Mouse (Mus musculus): ENCODE data around the gene Tiam2. TPM values are rescaled to one million over a fixed set of nuclear protein-coding genes. Genes with fewer than 3 reads are reported as not detected.

Tiam2 gene
- total RNA-seq, 4 experiments from 2014 or later = 82.4 to 86.9 (median 83.6) TPM

DNA sequence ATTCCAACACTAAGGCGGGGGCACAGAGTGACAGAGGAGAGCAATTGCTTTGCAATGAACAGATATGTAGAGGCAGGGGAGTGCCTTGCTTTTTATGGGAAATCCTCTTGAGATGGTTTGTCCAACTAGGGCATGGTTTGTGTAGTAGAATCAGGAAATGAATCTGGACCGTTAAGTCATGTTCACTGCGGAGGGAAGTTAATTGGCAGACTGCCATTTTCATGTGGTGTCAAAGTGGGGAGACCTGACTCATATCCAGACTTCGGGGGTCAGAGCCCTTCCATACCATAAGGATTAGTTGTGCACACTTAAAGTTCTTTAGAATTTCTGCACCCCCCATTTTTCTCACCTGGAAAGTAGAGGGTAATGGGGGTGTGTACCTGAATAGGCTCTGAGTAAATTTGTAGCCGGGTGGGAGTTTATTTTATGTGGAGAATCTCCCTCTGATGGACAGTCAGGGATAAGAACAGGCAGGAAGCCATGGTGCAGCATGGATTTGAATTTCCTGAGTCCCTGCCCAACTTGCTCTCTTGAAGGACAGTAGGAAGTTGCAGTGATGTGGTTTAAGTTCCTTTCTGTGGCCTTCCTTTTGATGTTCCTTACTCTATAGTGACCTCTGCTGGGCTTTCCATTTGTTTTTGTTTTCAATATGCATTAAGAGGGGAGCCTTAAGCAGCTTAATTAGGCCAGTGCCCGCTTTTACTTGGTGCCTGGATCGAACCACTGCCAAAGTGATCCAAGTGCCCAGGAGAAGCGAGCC lies 120.0 kb downstream of the Tiam2 start:
- peak in 1 of 2 experiments; percentile 13 for DNase-seq (ENCODE audit: low spot score in 2 of 2)

DNA sequence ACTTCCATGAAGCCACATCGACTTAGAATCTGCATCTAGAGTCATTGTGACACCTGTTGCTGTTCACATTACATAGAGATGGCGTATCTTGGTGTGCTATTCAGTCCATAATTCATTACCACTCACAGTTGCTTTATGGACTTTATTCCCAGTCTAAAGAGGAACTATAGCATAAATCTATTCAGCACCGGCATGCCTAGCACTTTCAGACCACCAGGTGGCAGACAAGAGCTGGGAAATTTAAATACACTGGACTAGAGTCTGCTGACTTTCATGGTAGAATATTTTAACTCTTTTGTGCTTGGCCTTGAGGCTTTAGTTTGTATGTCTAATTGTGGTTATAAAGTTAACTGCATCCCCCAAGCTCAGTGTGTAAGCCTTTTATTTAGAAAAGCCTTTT lies 122.4 kb downstream of the Tiam2 start:
- peak in 1 of 2 experiments; percentile 50 for DNase-seq (ENCODE audit: low spot score in 2 of 2)

- peak in 1 of 2 experiments; percentile 58 for DNase-seq (ENCODE audit: low spot score in 2 of 2)
Measured at GRCm38 (mm10) chr17:3451077-3451476, 124.7 kb downstream of the Tiam2 start.

DNA sequence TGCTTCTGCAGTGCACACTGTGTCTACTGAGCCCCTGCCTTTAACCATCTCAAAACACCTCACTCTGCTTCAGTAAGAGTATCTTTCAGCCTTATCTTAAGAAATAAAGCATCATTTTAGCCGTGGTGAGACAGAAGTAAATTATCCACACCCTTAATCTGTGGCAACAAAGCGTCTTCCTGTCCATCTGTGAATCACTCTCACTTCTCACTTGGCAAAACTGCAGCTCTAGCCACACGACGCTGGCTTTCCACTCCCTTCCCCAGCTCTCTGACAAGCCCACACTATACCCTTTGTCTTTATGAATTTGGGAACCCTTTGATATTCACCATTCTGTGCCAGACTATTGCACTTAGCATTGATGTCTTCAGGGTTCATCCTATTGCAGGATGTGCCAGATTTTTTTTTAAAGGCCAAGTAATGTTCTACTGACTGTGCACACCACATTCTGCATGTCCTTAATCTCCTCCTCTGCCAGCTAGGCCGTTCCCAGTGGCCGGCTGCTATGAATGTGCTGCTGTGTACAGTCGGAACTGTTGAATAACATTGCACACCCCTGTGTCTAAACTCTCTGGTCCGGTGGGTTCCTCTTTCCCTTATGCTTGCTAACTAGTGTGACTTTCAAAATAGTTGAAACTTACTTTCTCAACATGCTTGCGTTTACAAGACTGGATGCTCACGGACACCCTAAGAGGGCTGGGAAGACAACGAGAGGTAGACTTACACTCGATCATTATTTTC lies 126.4 kb downstream of the Tiam2 start:
- DNase-seq (ENCODE audit: low spot score in 2 of 2) = no peak

DNA sequence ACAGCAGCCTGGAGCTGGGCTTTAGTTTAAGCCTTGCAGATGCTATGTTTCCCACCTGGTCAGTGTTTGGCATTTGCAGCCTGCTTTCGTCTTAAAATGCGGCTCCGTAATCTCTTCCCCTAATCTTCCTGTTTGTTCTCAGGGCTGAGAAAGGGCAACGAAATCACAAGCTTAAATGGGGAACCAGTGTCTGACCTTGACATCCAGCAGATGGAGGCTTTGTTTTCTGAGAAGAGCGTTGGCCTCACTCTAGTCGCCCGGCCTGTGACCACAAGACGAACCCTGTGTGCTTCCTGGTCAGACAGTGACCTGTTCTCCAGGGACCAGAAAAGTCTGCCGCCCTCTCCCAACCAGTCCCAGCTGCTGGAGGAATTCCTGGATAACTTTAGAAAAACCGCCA lies 127.6 kb downstream of the Tiam2 start:
- no peak for DNase-seq (ENCODE audit: low spot score in 2 of 2)

- DNase-seq (ENCODE audit: low spot score in 2 of 2) = no peak
Measured at GRCm38 (mm10) chr17:3454850-3455249, 128.5 kb downstream of the Tiam2 start.

- no peak for DNase-seq (ENCODE audit: low spot score in 2 of 2)
Measured at GRCm38 (mm10) chr17:3457914-3458681, 131.7 kb downstream of the Tiam2 start.

DNA sequence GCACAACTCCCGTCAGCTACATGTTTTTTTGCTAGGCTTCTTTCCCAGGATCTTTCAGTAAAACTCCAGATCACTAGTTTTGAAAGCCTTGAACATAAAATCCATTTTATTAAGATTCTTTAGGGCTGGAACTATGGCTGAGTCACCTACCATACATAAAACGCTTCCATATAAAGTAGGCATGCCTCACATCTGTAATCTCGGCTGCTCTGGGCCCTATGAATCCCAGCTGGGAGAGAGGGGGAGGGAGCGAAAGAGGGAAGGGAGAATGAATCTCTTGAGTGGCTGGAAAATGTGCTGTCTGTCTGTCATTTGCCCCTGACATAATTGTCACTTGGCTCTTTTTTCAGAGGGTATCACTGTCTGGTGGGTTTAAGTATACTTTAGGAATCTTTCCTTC lies 139.5 kb downstream of the Tiam2 start:
- no peak for DNase-seq (ENCODE audit: low spot score in 2 of 2)

- DNase-seq (ENCODE audit: low spot score in 2 of 2) = no peak
Measured at GRCm38 (mm10) chr17:3466681-3467080, 140.3 kb downstream of the Tiam2 start.

GRCm38 (mm10) chr17:3467636-3468324 lies 141.4 kb downstream of the Tiam2 start:
- no peak for DNase-seq (ENCODE audit: low spot score in 2 of 2)

DNA sequence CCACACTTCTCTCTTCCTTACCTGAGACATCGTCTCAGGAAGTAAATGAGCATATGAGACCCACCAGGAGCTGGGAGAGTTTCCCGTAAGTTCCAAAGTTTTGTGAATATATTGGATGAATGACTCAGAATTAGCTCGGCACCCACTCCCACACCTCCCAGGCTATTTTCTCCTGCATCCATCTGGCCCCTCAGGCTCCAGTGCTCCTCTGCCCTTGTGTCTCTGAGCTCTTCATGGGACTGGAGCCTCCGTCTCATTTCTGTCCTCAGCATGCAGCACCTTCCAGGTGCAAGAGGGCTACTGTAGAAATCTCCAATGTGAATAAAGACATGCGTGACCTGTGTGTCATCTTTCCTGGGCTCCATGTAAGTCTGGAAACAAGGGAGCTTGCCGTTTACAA lies 145.6 kb downstream of the Tiam2 start:
- peak in 1 of 2 experiments; percentile 57 for DNase-seq (ENCODE audit: low spot score in 2 of 2)

DNA sequence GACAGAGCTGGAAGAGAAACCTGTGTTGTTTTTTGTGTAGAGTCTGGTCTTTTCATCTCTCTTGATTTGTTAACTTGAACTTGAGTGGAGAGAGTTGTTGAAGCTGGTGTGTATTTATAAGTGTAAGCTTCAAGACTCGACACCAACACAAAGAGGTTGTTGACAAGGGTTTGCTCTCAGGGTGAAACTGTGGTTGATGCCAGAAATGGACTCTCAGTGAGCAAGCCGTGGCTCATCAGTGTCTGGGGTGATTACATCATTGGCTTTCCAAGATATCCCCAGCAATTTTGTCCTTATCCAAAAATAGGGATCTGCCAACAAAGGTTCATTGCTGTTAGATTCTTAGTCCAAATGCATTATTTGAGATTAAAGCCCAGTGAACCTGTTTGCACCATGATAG lies 150.2 kb downstream of the Tiam2 start:
- no peak for DNase-seq (ENCODE audit: low spot score in 2 of 2)

GRCm38 (mm10) chr17:3481576-3482575 lies 155.5 kb downstream of the Tiam2 start:
- DNase-seq (ENCODE audit: low spot score in 2 of 2) = peak in 1 of 2 experiments; percentile 61

DNA sequence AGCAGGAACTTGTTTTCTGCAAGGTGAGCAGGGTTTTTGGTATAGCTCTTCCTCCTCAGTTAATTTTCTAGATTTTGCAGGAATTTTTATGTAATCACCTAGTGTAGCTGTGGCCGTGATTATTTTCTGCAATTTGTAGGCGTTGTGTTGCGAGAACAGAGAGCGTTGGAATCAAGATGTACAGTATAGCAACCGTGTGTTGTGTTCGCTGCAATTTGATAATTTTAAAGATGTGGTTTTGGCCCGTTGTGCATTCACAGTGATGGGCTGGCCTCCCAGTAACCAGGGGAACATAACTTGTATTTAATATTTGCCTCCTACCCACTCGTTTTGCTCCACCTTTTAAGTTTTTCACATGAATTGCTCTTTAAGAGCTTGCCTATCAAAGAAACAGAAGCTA lies 156.7 kb downstream of the Tiam2 start:
- peak in 1 of 2 experiments; percentile 32 for DNase-seq (ENCODE audit: low spot score in 2 of 2)

DNA sequence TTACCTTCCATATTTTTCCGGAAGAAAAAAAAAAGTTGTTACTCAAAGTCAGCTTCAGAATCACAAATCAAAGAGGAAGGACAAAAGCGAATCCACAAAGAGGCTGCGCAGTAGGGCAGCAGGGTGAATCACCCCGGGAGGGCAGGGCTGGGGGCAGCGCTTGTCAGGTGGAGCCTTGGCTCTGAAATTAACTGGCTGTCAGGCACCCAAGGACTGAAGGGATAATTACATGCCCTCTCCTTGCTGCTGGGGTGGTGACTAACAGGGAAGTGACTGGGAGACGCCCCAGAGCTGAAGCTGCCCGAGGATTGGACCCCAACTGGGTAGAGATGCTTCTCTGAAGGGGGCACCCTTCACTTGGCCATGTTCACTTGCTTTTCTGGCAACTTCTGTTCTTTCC lies 159.5 kb downstream of the Tiam2 start:
- DNase-seq (ENCODE audit: low spot score in 2 of 2) = no peak

- no peak for DNase-seq (ENCODE audit: low spot score in 2 of 2)
Measured at GRCm38 (mm10) chr17:3487211-3487610, 160.8 kb downstream of the Tiam2 start.

DNA sequence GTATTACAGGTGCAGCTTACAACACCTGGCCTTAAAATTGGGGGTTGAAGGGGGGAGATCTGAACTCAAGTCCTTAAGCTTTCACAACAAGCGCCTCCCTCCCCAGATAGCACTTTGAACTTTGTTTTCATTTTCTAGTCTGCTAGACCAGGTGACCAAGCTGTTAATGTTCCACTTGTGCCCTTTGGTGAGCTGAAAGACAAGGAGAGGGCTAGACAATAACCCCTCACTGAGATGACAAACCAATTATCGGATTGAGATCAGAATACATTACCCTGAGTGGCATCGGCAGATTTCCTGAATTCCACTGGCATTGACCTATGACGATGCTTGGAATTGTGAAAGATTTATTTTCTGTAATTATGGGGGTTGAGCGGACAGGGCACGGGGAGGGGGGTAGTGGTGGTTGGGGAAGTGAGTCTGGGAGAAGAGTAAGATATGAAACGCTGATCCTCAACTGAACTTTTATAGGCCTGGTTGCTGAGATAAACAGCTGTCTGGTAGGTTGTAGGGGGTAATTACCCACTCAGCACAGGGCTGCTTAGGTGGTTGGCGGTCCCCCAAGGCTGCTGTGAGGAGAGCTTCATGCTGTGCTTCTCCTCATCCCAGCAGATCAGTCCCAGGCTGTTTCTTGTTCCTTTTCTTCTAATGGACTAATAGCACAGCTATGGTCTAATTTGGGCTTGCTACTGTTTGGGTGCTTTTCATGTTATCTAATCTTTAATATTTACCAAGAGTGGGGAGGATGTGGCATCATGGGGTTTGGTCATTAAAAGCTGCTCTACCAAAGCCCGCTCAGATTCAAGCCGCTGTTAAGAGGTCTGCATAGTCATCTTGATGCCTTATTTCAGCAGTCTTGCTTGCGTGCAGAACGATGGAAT lies 161.6 kb downstream of the Tiam2 start:
- no peak for DNase-seq (ENCODE audit: low spot score in 2 of 2)

GRCm38 (mm10) chr17:3490216-3490895 lies 164.0 kb downstream of the Tiam2 start:
- peak in 1 of 2 experiments; percentile 37 for DNase-seq (ENCODE audit: low spot score in 2 of 2)
